Mouse (Mus musculus) myocyte (in vitro differentiated cells): ENCODE measurements around the gene Tmem132d.

Source experiments
- CEBPB ChIP-seq: IDR thresholded peaks from 2 replicates; pipeline ENCODE4 v1.6.1; 2011; ENCODE audit warnings: mild to moderate bottlenecking, moderate library complexity; ENCODE audit not compliant: poor library complexity, insufficient read depth, severe bottlenecking
- E2F4 ChIP-seq: IDR thresholded peaks from one replicate; pipeline ENCODE4 v1.6.1; 2011; ENCODE audit warnings: mild to moderate bottlenecking, control low read depth, moderate library complexity; ENCODE audit not compliant: insufficient read depth
- MAX ChIP-seq: IDR thresholded peaks from one replicate; pipeline ENCODE4 v1.6.1; 2011; ENCODE audit warnings: low read depth, mild to moderate bottlenecking, control low read depth
- MYOD1 ChIP-seq, 3 experiments: IDR thresholded peaks; one replicate each; pipeline ENCODE4 v1.6.1; 2011; ENCODE audit warnings: control low read depth in 2 of 3, low read depth in 2 of 3, mild to moderate bottlenecking in 2 of 3, moderate library complexity in 1 of 3; ENCODE audit not compliant: insufficient read length in 2 of 3, control insufficient read depth in 1 of 3
- MYOG ChIP-seq, 3 experiments: IDR thresholded peaks; one replicate each; pipeline ENCODE4 v1.6.1; 2011; ENCODE audit warnings: control low read depth in 2 of 3, low read depth in 2 of 3, mild to moderate bottlenecking in 2 of 3; ENCODE audit not compliant: insufficient read length in 2 of 3, control insufficient read depth in 1 of 3, insufficient read depth in 1 of 3
- POLR2A ChIP-seq: IDR thresholded peaks from one replicate; pipeline ENCODE4 v1.6.1; 2011; ENCODE audit warnings: low read depth, mild to moderate bottlenecking, control low read depth, moderate library complexity; ENCODE audit not compliant: insufficient read length
- POLR2AphosphoS2 ChIP-seq: IDR thresholded peaks from one replicate; pipeline ENCODE4 v1.6.1; 2011; ENCODE audit warnings: low read depth, control low read depth; ENCODE audit not compliant: insufficient read length
- SRF ChIP-seq: IDR thresholded peaks from one replicate; pipeline ENCODE4 v1.6.1; 2011; ENCODE audit warnings: low read depth; ENCODE audit not compliant: control insufficient read depth, insufficient read length
- USF1 ChIP-seq: IDR thresholded peaks from one replicate; pipeline ENCODE4 v1.6.1; 2011; ENCODE audit warnings: low read depth, mild to moderate bottlenecking, control low read depth, moderate library complexity

GRCm38 (mm10) chr5:128075456-128075855 lies 357.4 kb downstream of the Tmem132d start:
- TF ChIP-seq POLR2A = no peak
- TF ChIP-seq E2F4 = no peak
- no peak for TF ChIP-seq POLR2AphosphoS2
- no peak for TF ChIP-seq CEBPB
- TF ChIP-seq MAX = no peak
- no peak for TF ChIP-seq USF1
- TF ChIP-seq MYOG (IDR thresholded peaks at IDR 0.05; ENCODE audit: control insufficient read depth in 1 of 3, insufficient read depth in 1 of 3, insufficient read length in 2 of 3, low read depth in 2 of 3) = no peak
- TF ChIP-seq SRF = no peak
- no peak for TF ChIP-seq MYOD1 (IDR thresholded peaks at IDR 0.05; ENCODE audit: control insufficient read depth in 1 of 3, insufficient read length in 2 of 3, low read depth in 2 of 3)
